In genomic region chr14:52769450-52769849, GRCm38 (mm10) we compare ENCODE assay signal across 7 mouse cellular contexts.
DNase-seq lines count a peak whose midpoint lies in the region; ATAC-seq and TF ChIP-seq lines count a peak whose summit lies in the region.
"Not testable (repeated sequence)": the region's sequence is repeated elsewhere in the genome, so short reads cannot be mapped to it uniquely, and the experiment has no call there.

No protein-coding gene starts in this region.

- not testable (repeated sequence) for H3K27ac ChIP-seq in layer of hippocampus, adult 2 months

- peak; percentile 40 for TF ChIP-seq CTCF in layer of hippocampus, adult 2 months (conservative IDR thresholded peaks at IDR 0.05)

- peak; percentile 11 for DNase-seq in CD4-positive helper T cell, adult 2 months (ENCODE audit: low read depth, low spot score)
- DNase-seq in R1 (ENCODE audit: low read depth, low spot score) = peak; percentile 33
- not testable (repeated sequence) for DNase-seq in layer of hippocampus, adult 2 months (ENCODE audit: low spot score in 2 of 2)
- peak; percentile 26 for DNase-seq in naive thymus-derived CD4-positive, alpha-beta T cell, adult 2 months (ENCODE audit: low read depth)
- DNase-seq in thymus, postnatal 10 days (ENCODE audit: low spot score in 2 of 2) = peak; percentile 23 to 30
- DNase-seq in thymus, postnatal 4 days = peak; percentile 40

- peak; percentile 70 for ATAC-seq in frontal cortex, adult (ENCODE audit: low TSS enrichment)

- H3K4me3 ChIP-seq in layer of hippocampus, adult 2 months = not testable (repeated sequence)
